In the genomic region with DNA sequence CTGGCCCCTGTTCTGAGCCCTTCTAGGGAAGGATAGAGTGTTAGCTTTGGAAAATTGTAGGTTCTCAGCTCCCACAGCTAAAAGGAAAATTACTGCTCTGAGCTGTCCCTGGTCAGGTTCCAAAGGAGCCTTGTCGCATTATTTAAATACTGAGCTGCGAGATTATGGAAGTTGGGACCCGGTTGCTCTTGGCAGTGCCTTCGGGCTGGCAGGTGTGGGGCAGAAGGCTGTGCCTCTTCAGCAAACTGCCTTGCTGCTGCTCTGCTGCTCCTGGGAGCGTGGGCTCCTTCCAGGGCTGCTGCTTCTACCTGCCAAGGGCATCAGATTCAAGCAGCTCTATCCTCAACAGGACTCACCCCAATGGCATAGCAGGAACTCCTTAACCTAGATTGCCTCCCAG, we compare ENCODE assay signal across 10 mouse cellular contexts.
"Had no signal": no experiment of that assay in that cellular context is flagged by ENCODE, and none has a peak within 500 bp of the region (broad histone marks: within the 10 kb centered on the region; RNA-seq: fewer than 3 reads in every experiment).

No protein-coding gene starts in this region.

- H3K27ac ChIP-seq: kidney, postnatal 0 days; limb, embryonic 10.5 days; liver, embryonic 15.5 days; midbrain, embryonic 13.5 days; stomach, postnatal 0 days had no signal

- H3K4me1 ChIP-seq: limb, embryonic 10.5 days; liver, embryonic 15.5 days; midbrain, embryonic 13.5 days had no signal

- H3K9me3 ChIP-seq: limb, embryonic 10.5 days; liver, embryonic 15.5 days; midbrain, embryonic 13.5 days had no signal

- DNase-seq: kidney, postnatal 36 days; lung, adult 2 months; thymus, postnatal 4 days had no signal

- H3K4me3 ChIP-seq: limb, embryonic 10.5 days; liver, embryonic 15.5 days; midbrain, embryonic 13.5 days had no signal

- H3K36me3 ChIP-seq: limb, embryonic 10.5 days; liver, embryonic 15.5 days; midbrain, embryonic 13.5 days had no signal

- H3K4me2 ChIP-seq: liver, embryonic 11.5 days; liver, embryonic 15.5 days; midbrain, embryonic 13.5 days had no signal

- H3K9ac ChIP-seq: liver, embryonic 15.5 days; midbrain, embryonic 13.5 days had no signal

- ATAC-seq: lung, postnatal 0 days; midbrain, embryonic 13.5 days had no signal

- H3K27me3 ChIP-seq: liver, embryonic 15.5 days; midbrain, embryonic 13.5 days had no signal
